Comparison of ENCODE assay signal across 15 mouse cellular contexts in the genomic region with DNA sequence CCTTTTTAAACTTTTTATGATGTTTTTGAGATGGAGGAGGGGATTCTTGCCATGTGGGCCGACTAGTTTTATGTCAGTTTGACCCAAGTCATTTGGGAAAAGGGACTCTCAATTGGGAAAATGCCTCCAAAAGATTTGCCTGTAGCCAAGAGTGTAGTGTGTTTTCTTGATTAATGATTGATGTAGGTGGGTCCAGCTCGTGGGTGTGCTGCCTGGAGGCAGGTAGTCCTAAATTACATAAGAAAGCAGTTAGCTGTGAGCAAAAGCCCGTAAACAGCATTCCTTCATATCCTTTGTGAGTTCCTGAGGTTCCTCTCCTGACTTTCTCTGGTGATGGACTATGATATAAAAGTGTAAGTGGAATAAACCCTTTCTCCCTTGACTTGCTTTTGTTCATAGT. TPM values are rescaled to one million over a fixed set of nuclear protein-coding genes. Genes with fewer than 3 reads are reported as not detected.
"Had no signal": no experiment of that assay in that cellular context is flagged by ENCODE, and none has a peak within 500 bp of the region (broad histone marks: within the 10 kb centered on the region; RNA-seq: fewer than 3 reads in every experiment).

No protein-coding gene starts in this region.

- H3K9ac ChIP-seq: limb, embryonic 13.5 days; liver, embryonic 14.5 days; midbrain, embryonic 12.5 days; neural tube, embryonic 15.5 days had no signal

- H3K27me3 ChIP-seq: limb, embryonic 13.5 days; midbrain, embryonic 12.5 days; neural tube, embryonic 15.5 days had no signal

- H3K4me3 ChIP-seq: limb, embryonic 13.5 days; midbrain, embryonic 12.5 days had no signal

- ATAC-seq: inflammation-experienced regulatory T-cells, adult 6 months; intestine, postnatal 0 days had no signal

- H3K27ac ChIP-seq: limb, embryonic 13.5 days; liver, embryonic 14.5 days; midbrain, embryonic 12.5 days; neural tube, embryonic 15.5 days; stomach, postnatal 0 days had no signal

- H3K9me3 ChIP-seq: limb, embryonic 13.5 days; midbrain, embryonic 12.5 days; neural tube, embryonic 15.5 days had no signal

- DNase-seq: layer of hippocampus, postnatal 36 days; left cerebral cortex, postnatal 4 days; right cerebral cortex, adult 18-20 months; thymus, adult 2 months; thymus, postnatal 25 days had no signal

RNA-seq across cellular contexts. Expression of gene 4930432K21Rik, which starts 1.4 kb away (rescaled TPM):
- total RNA-seq: liver, adult 2 months had no signal

RNA-seq across cellular contexts. Expression of gene Podnl1, which starts 23.4 kb away (rescaled TPM):
- total RNA-seq: layer of hippocampus, postnatal 36 days; left cerebral cortex, postnatal 4 days; liver, adult 2 months had no signal
- polyA plus RNA-seq: neural tube, embryonic 11.5 days had no signal

RNA-seq across cellular contexts. Expression of gene Nanos3, which starts 35.8 kb away (rescaled TPM):
- total RNA-seq: liver, adult 2 months had no signal
- polyA plus RNA-seq: inflammation-experienced regulatory T-cells, adult 6 months; liver, adult 2 months; urinary bladder, adult 2 months had no signal
